Mouse (Mus musculus): ENCODE results near the gene Cyth3.

The Cyth3 gene

GRCm38 (mm10) chr5:143616116-143616515, 6.1 kb upstream of the Cyth3 start:
- DNase-seq (ENCODE audit: low spot score in 2 of 2): no peak

- no peak for DNase-seq (ENCODE audit: low spot score in 2 of 2)
Measured at GRCm38 (mm10) chr5:143616657-143617329, 5.5 kb upstream of the Cyth3 start.

GRCm38 (mm10) chr5:143617487-143618209, 4.6 kb upstream of the Cyth3 start:
- no peak for DNase-seq (ENCODE audit: low spot score in 2 of 2)

GRCm38 (mm10) chr5:143618585-143618984, 3.7 kb upstream of the Cyth3 start:
- no peak for DNase-seq (ENCODE audit: low spot score in 2 of 2)

GRCm38 (mm10) chr5:143620196-143620595, 2.1 kb upstream of the Cyth3 start:
- no peak for DNase-seq (ENCODE audit: low spot score in 2 of 2)

GRCm38 (mm10) chr5:143620941-143621340, 1.3 kb upstream of the Cyth3 start:
- DNase-seq (ENCODE audit: low spot score in 2 of 2): no peak

- DNase-seq (ENCODE audit: low spot score in 2 of 2): peak in 1 of 2 experiments; percentile 27
Measured at GRCm38 (mm10) chr5:143622623-143623150, 440 bp downstream of the Cyth3 start.

- no peak for DNase-seq (ENCODE audit: low spot score in 2 of 2)
Measured at GRCm38 (mm10) chr5:143623356-143624295, 1.4 kb downstream of the Cyth3 start.

- DNase-seq (ENCODE audit: low spot score in 2 of 2): no peak
Measured at GRCm38 (mm10) chr5:143624449-143624848, 2.2 kb downstream of the Cyth3 start.

- no peak for DNase-seq (ENCODE audit: low spot score in 2 of 2)
Measured at GRCm38 (mm10) chr5:143625497-143625896, 3.2 kb downstream of the Cyth3 start.

- DNase-seq (ENCODE audit: low spot score in 2 of 2): no peak
Measured at GRCm38 (mm10) chr5:143625940-143626588, 3.8 kb downstream of the Cyth3 start.

- no peak for DNase-seq (ENCODE audit: low spot score in 2 of 2)
Measured at GRCm38 (mm10) chr5:143627507-143627906, 5.3 kb downstream of the Cyth3 start.

- no peak for DNase-seq (ENCODE audit: low spot score in 2 of 2)
Measured at GRCm38 (mm10) chr5:143627926-143628325, 5.7 kb downstream of the Cyth3 start.

GRCm38 (mm10) chr5:143629686-143630085, 7.4 kb downstream of the Cyth3 start:
- no peak for DNase-seq (ENCODE audit: low spot score in 2 of 2)

- DNase-seq (ENCODE audit: low spot score in 2 of 2): no peak
Measured at GRCm38 (mm10) chr5:143630214-143630613, 8.0 kb downstream of the Cyth3 start.

GRCm38 (mm10) chr5:143630738-143631137, 8.5 kb downstream of the Cyth3 start:
- DNase-seq (ENCODE audit: low spot score in 2 of 2): no peak

GRCm38 (mm10) chr5:143631559-143631958, 9.3 kb downstream of the Cyth3 start:
- DNase-seq (ENCODE audit: low spot score in 2 of 2): no peak

- DNase-seq (ENCODE audit: low spot score in 2 of 2): no peak
Measured at GRCm38 (mm10) chr5:143632674-143633557, 10.7 kb downstream of the Cyth3 start.

- no peak for DNase-seq (ENCODE audit: low spot score in 2 of 2)
Measured at GRCm38 (mm10) chr5:143633558-143633871, 11.3 kb downstream of the Cyth3 start.

- no peak for DNase-seq (ENCODE audit: low spot score in 2 of 2)
Measured at GRCm38 (mm10) chr5:143633877-143634276, 11.6 kb downstream of the Cyth3 start.

Data from spleen, postnatal 14 days (tissue).